11 mouse cellular contexts compared by ENCODE assay signal in genomic region chr7:3875032-3875431, GRCm38 (mm10). TPM values are rescaled to one million over a fixed set of nuclear protein-coding genes. Genes with fewer than 3 reads are reported as not detected.
"Had no signal": no experiment of that assay in that cellular context is flagged by ENCODE, and none has a peak within 500 bp of the region (broad histone marks: within the 10 kb centered on the region; RNA-seq: fewer than 3 reads in every experiment).

No protein-coding gene starts in this region.

RNA-seq across cellular contexts. Expression of gene Gm14548, which starts 22.9 kb away (rescaled TPM):
- total RNA-seq: heart, postnatal 14 days; hindbrain, postnatal 0 days; layer of hippocampus, adult 18-20 months; layer of hippocampus, adult 2 months; layer of hippocampus, adult 8-10 months; layer of hippocampus, postnatal 10 days; layer of hippocampus, postnatal 14 days; layer of hippocampus, postnatal 25 days; layer of hippocampus, postnatal 36 days had no signal

RNA-seq across cellular contexts. Expression of gene Pira2, which starts 30.2 kb away (rescaled TPM):
- total RNA-seq: hematopoietic stem cell, adult 5-6 weeks; hindbrain, postnatal 0 days; layer of hippocampus, adult 18-20 months; layer of hippocampus, adult 2 months; layer of hippocampus, postnatal 14 days; layer of hippocampus, postnatal 25 days; layer of hippocampus, postnatal 36 days had no signal

RNA-seq across cellular contexts. Expression of gene Lilra6, which starts 40.3 kb away (rescaled TPM):
- total RNA-seq: hindbrain, postnatal 0 days; layer of hippocampus, adult 18-20 months; layer of hippocampus, adult 2 months; layer of hippocampus, adult 8-10 months; layer of hippocampus, postnatal 10 days; layer of hippocampus, postnatal 14 days; layer of hippocampus, postnatal 25 days; layer of hippocampus, postnatal 36 days had no signal

RNA-seq across cellular contexts. Expression of gene Gm15448, which starts 49.5 kb away (rescaled TPM):
- total RNA-seq: heart, postnatal 4 days; hindbrain, postnatal 0 days; layer of hippocampus, adult 18-20 months; layer of hippocampus, adult 2 months; layer of hippocampus, adult 8-10 months; layer of hippocampus, postnatal 10 days; layer of hippocampus, postnatal 14 days; layer of hippocampus, postnatal 25 days; layer of hippocampus, postnatal 36 days had no signal
